ENCODE assay signal across 28 mouse cellular contexts in genomic region chr11:24098069-24098468, GRCm38 (mm10). TPM values are rescaled to one million over a fixed set of nuclear protein-coding genes. Genes with fewer than 3 reads are reported as not detected.
DNase-seq lines count a peak whose midpoint lies in the region; ATAC-seq and TF ChIP-seq lines count a peak whose summit lies in the region.
"Had no signal": no experiment of that assay in that cellular context is flagged by ENCODE, and none has a peak within 500 bp of the region (broad histone marks: within the 10 kb centered on the region; RNA-seq: fewer than 3 reads in every experiment).

No protein-coding gene starts in this region.

- TF ChIP-seq EP300 in stomach, postnatal 0 days (optimal IDR thresholded peaks at IDR 0.05) = no peak

- no peaks in the 10 kb centered on the region for H3K9me3 ChIP-seq in embryonic facial prominence, embryonic 13.5 days
- H3K9me3 ChIP-seq in embryonic facial prominence, embryonic 10.5 days = no peaks in the 10 kb centered on the region
- no peaks in the 10 kb centered on the region for H3K9me3 ChIP-seq in neural tube, embryonic 13.5 days
- no peaks in the 10 kb centered on the region for H3K9me3 ChIP-seq in stomach, postnatal 0 days (ENCODE audit: control insufficient read depth, low read length)
- H3K9me3 ChIP-seq: heart, embryonic 15.5 days; limb, embryonic 13.5 days; neural tube, embryonic 12.5 days had no signal

- no peak for DNase-seq in embryonic facial prominence, embryonic 10.5 days (ENCODE audit: low spot score)
- no peak for DNase-seq in layer of hippocampus, adult 2 months (ENCODE audit: low spot score in 2 of 2)
- DNase-seq in layer of hippocampus, postnatal 10 days (ENCODE audit: low spot score in 2 of 2) = no peak
- DNase-seq in neural tube, embryonic 10.5 days (ENCODE audit: extremely low spot score, low spot score) = no peak
- DNase-seq in stomach, postnatal 0 days (ENCODE audit: low spot score) = no peak
- no peak for DNase-seq in urinary bladder, postnatal 25 days (ENCODE audit: low spot score)
- DNase-seq: adrenal gland, adult 8-10 months; cerebellum, adult 9-11 months; gastrocnemius, postnatal 10 days; heart, adult 2 months; heart, postnatal 4 days; kidney, adult 8-10 months; kidney, postnatal 36 days; layer of hippocampus, adult 9-11 months; lung, adult 2 months; right cerebral cortex, postnatal 25 days; thymus, adult 18-20 months had no signal

- no peak overlapping the region for H3K4me3 ChIP-seq in embryonic facial prominence, embryonic 13.5 days
- H3K4me3 ChIP-seq in embryonic facial prominence, embryonic 10.5 days = no peak overlapping the region
- no peak overlapping the region for H3K4me3 ChIP-seq in layer of hippocampus, adult 2 months
- H3K4me3 ChIP-seq in neural tube, embryonic 13.5 days = 0 out of 2 replicates have a peak overlapping the region, but pooled peaks have one; percentile 11
- no peak overlapping the region for H3K4me3 ChIP-seq in stomach, postnatal 0 days (ENCODE audit: low read depth, low read length)
- H3K4me3 ChIP-seq: heart, adult 2 months; heart, embryonic 15.5 days; limb, embryonic 13.5 days; neural tube, embryonic 12.5 days had no signal

- no peak overlapping the region for H3K4me2 ChIP-seq in embryonic facial prominence, embryonic 13.5 days
- peak overlapping the region; percentile 44 for H3K4me2 ChIP-seq in neural tube, embryonic 13.5 days
- no peak overlapping the region for H3K4me2 ChIP-seq in stomach, postnatal 0 days (replicated peaks; ENCODE audit: low read depth)
- H3K4me2 ChIP-seq: heart, embryonic 15.5 days had no signal

- H3K27me3 ChIP-seq in embryonic facial prominence, embryonic 13.5 days = no peaks in the 10 kb centered on the region
- no peaks in the 10 kb centered on the region for H3K27me3 ChIP-seq in embryonic facial prominence, embryonic 10.5 days (replicated peaks; ENCODE audit: low read depth, poor library complexity, severe bottlenecking)
- H3K27me3 ChIP-seq in neural tube, embryonic 13.5 days = no peaks in the 10 kb centered on the region
- H3K27me3 ChIP-seq in stomach, postnatal 0 days (ENCODE audit: control insufficient read depth, insufficient read depth, low read length) = no peaks in the 10 kb centered on the region
- H3K27me3 ChIP-seq: heart, embryonic 15.5 days; limb, embryonic 13.5 days; neural tube, embryonic 12.5 days had no signal

- no peak for ATAC-seq in embryonic facial prominence, embryonic 13.5 days (ENCODE audit: insufficient number of reproducible peaks, insufficient read depth, low FRiP score, low TSS enrichment, low read depth)
- no peak for ATAC-seq in neural tube, embryonic 13.5 days (ENCODE audit: low read depth)
- ATAC-seq in stomach, postnatal 0 days (ENCODE audit: low FRiP score, low TSS enrichment) = no peak
- ATAC-seq: Patski had no signal

- 0 out of 2 replicates have a peak overlapping the region, but pooled peaks have one; percentile 8 for H3K27ac ChIP-seq in embryonic facial prominence, embryonic 13.5 days
- no peak overlapping the region for H3K27ac ChIP-seq in embryonic facial prominence, embryonic 10.5 days (replicated peaks)
- H3K27ac ChIP-seq in layer of hippocampus, adult 2 months = peak overlapping the region; percentile 95
- H3K27ac ChIP-seq in neural tube, embryonic 13.5 days (replicated peaks) = no peak overlapping the region
- peak overlapping the region; percentile 8; the same call in 1 of the 2 replicates for H3K27ac ChIP-seq in stomach, postnatal 0 days (replicated peaks)
- H3K27ac ChIP-seq: heart, adult 2 months; heart, embryonic 15.5 days; neural tube, embryonic 12.5 days had no signal

- peaks cover 84% of the 10 kb centered on the region for H3K4me1 ChIP-seq in embryonic facial prominence, embryonic 13.5 days
- H3K4me1 ChIP-seq in embryonic facial prominence, embryonic 10.5 days = peaks cover 62% of the 10 kb centered on the region
- peaks cover 98% of the 10 kb centered on the region for H3K4me1 ChIP-seq in neural tube, embryonic 13.5 days (replicated peaks)
- H3K4me1 ChIP-seq in stomach, postnatal 0 days (replicated peaks; ENCODE audit: control insufficient read depth, insufficient read depth) = peaks cover 8% of the 10 kb centered on the region

- WGBS in embryonic facial prominence, embryonic 13.5 days = 32% methylated on average over 5 of the region's 5 CpGs
- WGBS in embryonic facial prominence, embryonic 10.5 days = 65% methylated on average over 5 of the region's 5 CpGs
- WGBS in neural tube, embryonic 13.5 days = 48% methylated on average over 5 of the region's 5 CpGs
- 56% methylated on average over 5 of the region's 5 CpGs for WGBS in stomach, postnatal 0 days

- H3K36me3 ChIP-seq in embryonic facial prominence, embryonic 13.5 days = peaks cover 4% of the 10 kb centered on the region; the same call in 1 of the 2 replicates
- H3K36me3 ChIP-seq in embryonic facial prominence, embryonic 10.5 days (replicated peaks) = peaks cover 22% of the 10 kb centered on the region
- 0 out of 2 replicates have a peak, but pooled peaks cover 3% of the 10 kb centered on the region for H3K36me3 ChIP-seq in neural tube, embryonic 13.5 days
- no peaks in the 10 kb centered on the region for H3K36me3 ChIP-seq in stomach, postnatal 0 days (ENCODE audit: control insufficient read depth, insufficient read depth, low read length)
- H3K36me3 ChIP-seq: heart, embryonic 15.5 days had no signal

- no peak for TF ChIP-seq CTCF in layer of hippocampus, adult 2 months (conservative IDR thresholded peaks at IDR 0.05)
- TF ChIP-seq CTCF in stomach, postnatal 0 days (IDR thresholded peaks at IDR 0.05; ENCODE audit: low read depth) = no peak

- no peak overlapping the region for H3K9ac ChIP-seq in embryonic facial prominence, embryonic 13.5 days
- no peak overlapping the region for H3K9ac ChIP-seq in neural tube, embryonic 13.5 days
- no peak overlapping the region for H3K9ac ChIP-seq in stomach, postnatal 0 days (ENCODE audit: low read length)
- H3K9ac ChIP-seq: heart, embryonic 15.5 days; limb, embryonic 13.5 days; neural tube, embryonic 12.5 days had no signal

RNA-seq across cellular contexts. Expression of gene Bcl11a, which starts 20.2 kb away (rescaled TPM):
- 70.0 and 79.1 TPM in 2 replicates for polyA plus RNA-seq in embryonic facial prominence, embryonic 13.5 days (2015; fragmentation: Nextera tagmentation; extraction: Ambion mirVana)
- polyA plus RNA-seq in embryonic facial prominence, embryonic 10.5 days (2016; fragmentation: Nextera tagmentation; extraction: Ambion mirVana) = 47.0 and 62.4 TPM in 2 replicates
- 100 to 1,000 TPM; 117 to 121 TPM for total RNA-seq in layer of hippocampus, adult 2 months (2021)
- 100 to 1,000 TPM; 159 to 162 TPM for total RNA-seq in layer of hippocampus, postnatal 10 days (2021)
- polyA plus RNA-seq in neural tube, embryonic 13.5 days (2015; fragmentation: Nextera tagmentation; extraction: Ambion mirVana) = 125 and 131 TPM in 2 replicates
- polyA plus RNA-seq in stomach, postnatal 0 days (2015; fragmentation: Nextera tagmentation; extraction: Ambion mirVana) = 10.5 and 11.7 TPM in 2 replicates
- polyA plus RNA-seq: Patski had no signal

RNA-seq across cellular contexts. Expression of gene A830031A19Rik, which starts 23.2 kb away (rescaled TPM):
- polyA plus RNA-seq in embryonic facial prominence, embryonic 13.5 days (2015; fragmentation: Nextera tagmentation; extraction: Ambion mirVana) = not detected in 2 replicates
- not detected in 2 replicates for polyA plus RNA-seq in embryonic facial prominence, embryonic 10.5 days (2016; fragmentation: Nextera tagmentation; extraction: Ambion mirVana)
- 1 to 10 TPM; 1.3 to 1.7 TPM for total RNA-seq in layer of hippocampus, adult 2 months (2021)
- total RNA-seq in layer of hippocampus, postnatal 10 days (2021) = 1 to 10 TPM in 1 of 2 experiments, not detected in 1; 1.2 TPM
- polyA plus RNA-seq in neural tube, embryonic 13.5 days (2015; fragmentation: Nextera tagmentation; extraction: Ambion mirVana) = not detected in 2 replicates
- polyA plus RNA-seq in stomach, postnatal 0 days (2015; fragmentation: Nextera tagmentation; extraction: Ambion mirVana) = 0.27 TPM in 1 of 2 replicates, not detected in the other
- total RNA-seq: adrenal gland, adult 8-10 months; gastrocnemius, postnatal 10 days; heart, adult 2 months; heart, postnatal 4 days; megakaryocyte-erythroid progenitor cell, adult 5-6 weeks; monocyte, adult 5-6 weeks had no signal
- polyA plus RNA-seq: heart, adult 2 months; heart, embryonic 15.5 days; intestine, embryonic 14.5 days; limb, embryonic 13.5 days; lung, adult 2 months; neural tube, embryonic 12.5 days; Patski; spleen, adult 2 months; stomach, embryonic 14.5 days had no signal

Comparison
In these comparisons a context has a peak if more than half of its experiments do, and no peak if none do; other contexts are left out.
1. H3K27ac ChIP-seq: peak in embryonic facial prominence, embryonic 13.5 days (single experiment), layer of hippocampus, adult 2 months (single experiment) and stomach, postnatal 0 days (single experiment); none in embryonic facial prominence, embryonic 10.5 days (single experiment) and neural tube, embryonic 13.5 days (single experiment).